Mouse (Mus musculus) liver, embryonic 14.5 days (tissue): ENCODE results near the gene Gm4064. TPM values are rescaled to one million over a fixed set of nuclear protein-coding genes. Genes with fewer than 3 reads are reported as not detected.
"Not testable (repeated sequence)": the region's sequence is repeated elsewhere in the genome, so short reads cannot be mapped to it uniquely, and the experiment has no call there.

Source experiments
- ATAC-seq: fragments of 200-750 bp; cut with Nextera tagmentation; 2 replicates; pipeline ENCODE4 v1.8.0; 2017; ENCODE audit warnings: moderate number of reproducible peaks, mild to moderate bottlenecking, moderate library complexity; ENCODE audit not compliant: insufficient read depth
- DNase-seq, 3 experiments: peaks; one replicate each; pipeline ENCODE4 v3.0.0-alpha.2; 2012 to 2013; ENCODE audit warnings: low read depth in 3 of 3, low spot score in 3 of 3
- H3K27ac ChIP-seq: fragments of 300-500 bp; sonication (generic); 2 replicates; pipeline ENCODE4 v1.5.1; 2014; ENCODE audit warnings: moderate library complexity, mild to moderate bottlenecking, control low read depth, inconsistent platforms
- H3K27me3 ChIP-seq: fragments of 300-500 bp; sonication (generic); 2 replicates; pipeline ENCODE4 v1.6.1; 2014; ENCODE audit warnings: mild to moderate bottlenecking, low read length, moderate library complexity; ENCODE audit not compliant: control insufficient read depth, insufficient read depth
- H3K36me3 ChIP-seq: fragments of 300-500 bp; sonication (generic); replicated peaks from 2 replicates; pipeline ENCODE4 v1.6.1; 2014; ENCODE audit warnings: low read depth; ENCODE audit not compliant: control insufficient read depth, insufficient read depth
- H3K4me1 ChIP-seq, 2 experiments: fragments of 200-500 bp in 1 of 2; fragments of 300-500 bp in 1 of 2; sonication (generic) in 1 of 2; replicated peaks; 2 replicates each; pipeline ENCODE4 v1.6.1; 2012 to 2014; ENCODE audit warnings: antibody characterized with exemption in 1 of 2, inconsistent platforms in 1 of 2, low read length in 1 of 2; ENCODE audit not compliant: control insufficient read depth in 2 of 2, insufficient read depth in 2 of 2
- H3K4me2 ChIP-seq: fragments of 300-500 bp; sonication (generic); 2 replicates; pipeline ENCODE4 v1.6.1; 2014; ENCODE audit warnings: low read depth, mild to moderate bottlenecking, control low read depth, moderate library complexity
- H3K4me3 ChIP-seq, 2 experiments: fragments of 200-500 bp in 1 of 2; fragments of 300-500 bp in 1 of 2; sonication (generic) in 1 of 2; 2 replicates each; pipeline ENCODE4 v1.5.1; 2012 to 2014; ENCODE audit warnings: low read depth in 2 of 2, low read length in 2 of 2, mild to moderate bottlenecking in 2 of 2, control low read depth in 1 of 2, inconsistent platforms in 1 of 2, moderate library complexity in 1 of 2; ENCODE audit not compliant: insufficient read depth in 1 of 2
- H3K9ac ChIP-seq: fragments of 300-500 bp; sonication (generic); replicated peaks from 2 replicates; pipeline ENCODE4 v1.6.1; 2014; ENCODE audit warnings: mild to moderate bottlenecking, control low read depth, moderate library complexity
- H3K9me3 ChIP-seq: fragments of 300-500 bp; sonication (generic); 2 replicates; pipeline ENCODE4 v1.6.1; 2016; ENCODE audit warnings: low read length, mixed read lengths; ENCODE audit not compliant: control insufficient read depth
- WGBS: fragments of 180-500 bp; shearing (Covaris S2); extraction: QIAGEN DNeasy Blood & Tissue Kit; methylation state at CpG from one replicate; pipeline ENCODE4 v1.1.7; 2014; ENCODE audit not compliant: insufficient replicate concordance; 5-methylcytosine and 5-hydroxymethylcytosine counted together
- polyA plus RNA-seq, 2 experiments: library from polyadenylated mRNA; depleted of rRNA in 1 of 2; stranded (reverse) in 1 of 2; unstranded in 1 of 2; fragments of >200 nt; fragmentation: Nextera tagmentation in 1 of 2; extraction: Ambion mirVana in 1 of 2; gene quantifications; 2 replicates each; pipeline versions ENCODE4 v1.2.1 to v1.2.3; 2012 to 2014

The Gm4064 gene
- polyA plus RNA-seq (2012; rRNA removed) (not detected in 2 replicates), polyA plus RNA-seq (2014; fragmentation: Nextera tagmentation; extraction: Ambion mirVana) (not detected in 2 replicates)

- H3K27me3 ChIP-seq, H3K9ac ChIP-seq, DNase-seq, H3K4me1 ChIP-seq, H3K9me3 ChIP-seq, H3K4me2 ChIP-seq, H3K36me3 ChIP-seq, ATAC-seq, H3K27ac ChIP-seq, H3K4me3 ChIP-seq: not testable (repeated sequence)
- no CpG with 5 or more reads among the region's 8 CpGs for WGBS
These were observed at the start of gene Gm4064 for GRCm38 (mm10) chrY:2796105-2796504. Gene Gm4064, minus strand, starts transcription at chrY:2796205.

GRCm38 (mm10) chrY:2830380-2830779 lies 34.4 kb upstream of the Gm4064 start, which contains the start of the genes Rbmy and Gm10256:
Gene Rbmy, plus strand, starts transcription at chrY:2830680.
Gene Gm10256, plus strand, starts transcription at chrY:2830699.
- H3K4me2 ChIP-seq, H3K9me3 ChIP-seq, H3K9ac ChIP-seq, DNase-seq, H3K27me3 ChIP-seq, ATAC-seq, H3K27ac ChIP-seq, H3K4me1 ChIP-seq, H3K4me3 ChIP-seq, H3K36me3 ChIP-seq: not testable (repeated sequence)
- no CpG with 5 or more reads among the region's 9 CpGs for WGBS

Other genes with a start within 250 kb of the Gm4064 start
- gene H2al2c, start 197.1 kb downstream of the Gm4064 start, polyA plus RNA-seq (2012; rRNA removed) = not detected in 2 replicates
- gene H2al2c, start 197.1 kb downstream of the Gm4064 start, polyA plus RNA-seq (2014; fragmentation: Nextera tagmentation; extraction: Ambion mirVana) = not detected in 2 replicates
- gene Sry, start 132.5 kb downstream of the Gm4064 start, polyA plus RNA-seq (2012; rRNA removed) = not detected in 2 replicates
- not detected in 2 replicates for gene Sry, start 132.5 kb downstream of the Gm4064 start, polyA plus RNA-seq (2014; fragmentation: Nextera tagmentation; extraction: Ambion mirVana)
- not detected in 2 replicates for gene H2al2b, start 75.5 kb downstream of the Gm4064 start, polyA plus RNA-seq (2012; rRNA removed)
- not detected in 2 replicates for gene H2al2b, start 75.5 kb downstream of the Gm4064 start, polyA plus RNA-seq (2014; fragmentation: Nextera tagmentation; extraction: Ambion mirVana)
- not detected in 2 replicates for gene Rbmy, start 34.5 kb upstream of the Gm4064 start, polyA plus RNA-seq (2012; rRNA removed)
- gene Rbmy, start 34.5 kb upstream of the Gm4064 start, polyA plus RNA-seq (2014; fragmentation: Nextera tagmentation; extraction: Ambion mirVana) = not detected in 2 replicates
- gene Gm10256, start 34.5 kb upstream of the Gm4064 start, polyA plus RNA-seq (2012; rRNA removed) = not detected in 2 replicates
- gene Gm10256, start 34.5 kb upstream of the Gm4064 start, polyA plus RNA-seq (2014; fragmentation: Nextera tagmentation; extraction: Ambion mirVana) = not detected in 2 replicates
- gene Gm10352, start 104.8 kb upstream of the Gm4064 start, polyA plus RNA-seq (2012; rRNA removed) = not detected in 2 replicates
- gene Gm10352, start 104.8 kb upstream of the Gm4064 start, polyA plus RNA-seq (2014; fragmentation: Nextera tagmentation; extraction: Ambion mirVana) = not detected in 2 replicates
- gene Gm29289, start 136.4 kb upstream of the Gm4064 start, polyA plus RNA-seq (2012; rRNA removed) = not detected in 2 replicates
- not detected in 2 replicates for gene Gm29289, start 136.4 kb upstream of the Gm4064 start, polyA plus RNA-seq (2014; fragmentation: Nextera tagmentation; extraction: Ambion mirVana)